Mouse (Mus musculus) heart, adult 2 months (tissue): ENCODE results near the gene Atn1.

ENCODE experiments used
- CTCF ChIP-seq: fragments of 200-600 bp; IDR thresholded peaks from 2 replicates; pipeline ENCODE4 v1.8.1; 2022; ENCODE audit warnings: antibody characterized with exemption, mild to moderate bottlenecking, moderate library complexity
- POLR2A ChIP-seq: fragments of 200-500 bp; IDR thresholded peaks from 2 replicates; pipeline ENCODE4 v1.6.1; 2011; ENCODE audit warnings: mild to moderate bottlenecking, low read depth, low read length, control low read depth; ENCODE audit not compliant: insufficient read depth

GRCm38 (mm10) chr6:124755306-124755705 is 1.0 kb downstream of the Atn1 start:
- TF ChIP-seq CTCF: no peak
- TF ChIP-seq POLR2A: no peak
